Comparison of ENCODE assay signal across 20 mouse cellular contexts in the genomic region with DNA sequence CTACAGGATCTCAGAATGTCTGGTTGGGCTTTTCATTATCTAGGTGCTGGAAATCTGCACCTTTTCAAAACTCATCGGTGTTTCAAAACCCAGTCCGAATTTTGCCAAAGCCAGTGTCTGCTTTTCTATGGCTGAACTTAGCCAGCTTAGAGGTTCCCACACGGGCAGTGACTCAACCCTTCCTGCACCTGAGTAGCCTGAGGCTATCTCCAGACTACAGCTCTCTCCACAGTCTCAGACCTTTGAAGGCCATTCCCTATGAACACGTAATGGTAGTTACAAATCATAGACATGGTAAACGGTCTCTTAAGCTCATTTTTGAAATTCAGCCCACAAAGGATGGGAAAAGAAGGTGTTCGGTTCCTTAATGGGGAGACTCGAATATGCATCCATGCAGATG. TPM values are rescaled to one million over a fixed set of nuclear protein-coding genes. Genes with fewer than 3 reads are reported as not detected.
"Had no signal": no experiment of that assay in that cellular context is flagged by ENCODE, and none has a peak within 500 bp of the region (broad histone marks: within the 10 kb centered on the region; RNA-seq: fewer than 3 reads in every experiment).

No protein-coding gene starts in this region.

- H3K4me3 ChIP-seq: midbrain, embryonic 10.5 days; midbrain, embryonic 12.5 days; myocyte; neural tube, embryonic 13.5 days; neural tube, embryonic 15.5 days had no signal

- DNase-seq: lung, adult 18-20 months; lung, embryonic 14.5 days; lung, postnatal 10 days; lung, postnatal 4 days; midbrain, embryonic 14.5 days; retina, postnatal 1 day; right cerebral cortex, adult 18-20 months; right cerebral cortex, postnatal 25 days; right cerebral cortex, postnatal 4 days; spleen, adult 18-20 months; thymus, adult 18-20 months; thymus, postnatal 14 days; thymus, postnatal 36 days had no signal

- H3K9me3 ChIP-seq: midbrain, embryonic 10.5 days; midbrain, embryonic 12.5 days; neural tube, embryonic 13.5 days; neural tube, embryonic 15.5 days had no signal

- H3K4me1 ChIP-seq: midbrain, embryonic 10.5 days; midbrain, embryonic 12.5 days; neural tube, embryonic 13.5 days; neural tube, embryonic 15.5 days had no signal

- H3K4me2 ChIP-seq: lung, embryonic 14.5 days; midbrain, embryonic 12.5 days; neural tube, embryonic 13.5 days; neural tube, embryonic 15.5 days had no signal

- H3K36me3 ChIP-seq: midbrain, embryonic 10.5 days; midbrain, embryonic 12.5 days; neural tube, embryonic 13.5 days; neural tube, embryonic 15.5 days had no signal

- H3K27ac ChIP-seq: midbrain, embryonic 10.5 days; midbrain, embryonic 12.5 days; neural tube, embryonic 13.5 days; neural tube, embryonic 15.5 days had no signal

- H3K9ac ChIP-seq: lung, embryonic 14.5 days; midbrain, embryonic 12.5 days; neural tube, embryonic 13.5 days; neural tube, embryonic 15.5 days had no signal

- H3K27me3 ChIP-seq: neural tube, embryonic 13.5 days; neural tube, embryonic 15.5 days had no signal

- ATAC-seq: midbrain, embryonic 16.5 days had no signal

RNA-seq across cellular contexts. Expression of a gene that starts 57.3 kb away (rescaled TPM):
- polyA plus RNA-seq: myocyte; small intestine, adult 2 months had no signal
